Mouse (Mus musculus) MEL (cell line): ENCODE measurements around the gene Ktn1. TPM values are rescaled to one million over a fixed set of nuclear protein-coding genes. Genes with fewer than 3 reads are reported as not detected.

Source experiments
- DNase-seq: peaks from one replicate; pipeline ENCODE4 v3.0.0; 2011; ENCODE audit warnings: low read depth, low spot score
- H3K27ac ChIP-seq: 2 replicates; pipeline ENCODE4 v1.5.1; 2012; ENCODE audit warnings: low read depth, mild to moderate bottlenecking, control low read depth, low read length, moderate library complexity; ENCODE audit not compliant: control insufficient read depth
- H3K27me3 ChIP-seq, 2 experiments: fragments of 150-350 bp in 1 of 2; sonication (generic) in 1 of 2; 2 replicates each; pipeline ENCODE4 v1.6.1; 2012; ENCODE audit warnings: low read length in 2 of 2, mild to moderate bottlenecking in 2 of 2, improper control_type of control experiment in 1 of 2, moderate library complexity in 1 of 2; ENCODE audit not compliant: insufficient read depth in 2 of 2, control insufficient read depth in 1 of 2
- H3K36me3 ChIP-seq, 2 experiments: 2 replicates each; pipeline ENCODE4 v1.6.1; 2012 to 2014; ENCODE audit warnings: low read length in 2 of 2, improper control_type of control experiment in 1 of 2, inconsistent platforms in 1 of 2, mild to moderate bottlenecking in 1 of 2; ENCODE audit not compliant: insufficient read depth in 2 of 2, control insufficient read depth in 1 of 2
- H3K4me1 ChIP-seq, 2 experiments: fragments of 150-350 bp in 1 of 2; sonication (generic) in 1 of 2; 2 replicates each; pipeline ENCODE4 v1.6.1; 2012; ENCODE audit warnings: low read length in 2 of 2, improper control_type of control experiment in 1 of 2, mild to moderate bottlenecking in 1 of 2; ENCODE audit not compliant: insufficient read depth in 2 of 2, control insufficient read depth in 1 of 2
- H3K4me3 ChIP-seq, 2 experiments: fragments of 150-350 bp in 1 of 2; sonication (generic) in 1 of 2; 2 replicates each; pipeline ENCODE4 v1.5.1; 2012; ENCODE audit warnings: low read depth in 2 of 2, low read length in 2 of 2, mild to moderate bottlenecking in 2 of 2, moderate library complexity in 2 of 2, control low read depth in 1 of 2, improper control_type of control experiment in 1 of 2; ENCODE audit not compliant: control insufficient read depth in 1 of 2, insufficient read depth in 1 of 2
- H3K79me2 ChIP-seq: 2 replicates; pipeline ENCODE4 v1.6.1; 2012; ENCODE audit warnings: mild to moderate bottlenecking, low read length, moderate library complexity; ENCODE audit not compliant: control insufficient read depth, poor library complexity, insufficient read depth
- H3K9ac ChIP-seq: 2 replicates; pipeline ENCODE4 v1.6.1; 2012; ENCODE audit warnings: low read depth, mild to moderate bottlenecking, control low read depth, low read length, moderate library complexity; ENCODE audit not compliant: control insufficient read depth, poor library complexity, severe bottlenecking
- H3K9me3 ChIP-seq: fragments of 150-350 bp; sonication (generic); replicated peaks from 2 replicates; pipeline ENCODE4 v1.6.1; 2012; ENCODE audit warnings: mild to moderate bottlenecking, low read length, improper control_type of control experiment, moderate library complexity; ENCODE audit not compliant: insufficient read depth
- CHD2 ChIP-seq: IDR thresholded peaks from 2 replicates; pipeline ENCODE4 v1.6.1; 2011; ENCODE audit warnings: low read length, improper control_type of control experiment
- E2F4 ChIP-seq: IDR thresholded peaks from 2 replicates; pipeline ENCODE4 v1.6.1; 2011; ENCODE audit warnings: low read depth, low read length, improper control_type of control experiment, borderline replicate concordance
- MAFK ChIP-seq: IDR thresholded peaks from 2 replicates; pipeline ENCODE4 v1.6.1; 2011; ENCODE audit warnings: low read depth, mild to moderate bottlenecking, low read length, improper control_type of control experiment, borderline replicate concordance
- MYB ChIP-seq: IDR thresholded peaks from 2 replicates; pipeline ENCODE4 v1.6.1; 2011; ENCODE audit warnings: mild to moderate bottlenecking, low read depth, low read length, improper control_type of control experiment
- MYC ChIP-seq: IDR thresholded peaks from 2 replicates; pipeline ENCODE4 v1.6.1; 2011; ENCODE audit warnings: low read depth, mild to moderate bottlenecking, low read length, improper control_type of control experiment, moderate library complexity
- POLR2AphosphoS2 ChIP-seq: IDR thresholded peaks from 2 replicates; pipeline ENCODE4 v1.6.1; 2011; ENCODE audit warnings: low read length, improper control_type of control experiment
- RAD21 ChIP-seq: IDR thresholded peaks from 2 replicates; pipeline ENCODE4 v1.6.1; 2011; ENCODE audit warnings: mild to moderate bottlenecking, low read depth, low read length, improper control_type of control experiment
- SMC3 ChIP-seq: IDR thresholded peaks from 2 replicates; pipeline ENCODE4 v1.6.1; 2011; ENCODE audit warnings: low read depth, low read length, improper control_type of control experiment
- TBP ChIP-seq: IDR thresholded peaks from 2 replicates; pipeline ENCODE4 v1.8.0; 2011; ENCODE audit warnings: low read depth, low read length, improper control_type of control experiment
- TCF12 ChIP-seq: IDR thresholded peaks from 2 replicates; pipeline ENCODE4 v1.6.1; 2014; ENCODE audit warnings: low read depth, mild to moderate bottlenecking, inconsistent platforms, low read length, improper control_type of control experiment, moderate library complexity
- USF1 ChIP-seq: IDR thresholded peaks from 2 replicates; pipeline ENCODE4 v1.6.1; 2014; ENCODE audit warnings: low read depth, mild to moderate bottlenecking, inconsistent platforms, low read length, improper control_type of control experiment, moderate library complexity
- ZMIZ1 ChIP-seq: IDR thresholded peaks from 2 replicates; pipeline ENCODE4 v1.6.1; 2012; ENCODE audit warnings: low read depth, mild to moderate bottlenecking, inconsistent platforms, low read length, improper control_type of control experiment, moderate library complexity
- polyA plus RNA-seq, 2 experiments: library from polyadenylated mRNA; stranded (reverse) in 1 of 2; unstranded in 1 of 2; fragments of >175 nt in 1 of 2; fragments of >200 nt in 1 of 2; gene quantifications; 2 replicates each; pipeline versions ENCODE4 v1.2.1 to v1.2.4; 2012; ENCODE audit warnings: low replicate concordance in 2 of 2, low read depth in 1 of 2; ENCODE audit not compliant: insufficient read length in 2 of 2, insufficient read depth in 1 of 2, missing spikeins in 1 of 2
- total RNA-seq: library from RNA; depleted of rRNA; stranded (reverse); fragments of 300-350 nt; gene quantifications from 2 replicates; pipeline ENCODE4 v1.2.3, GENCODE M21; 2012

Ktn1 gene
- total and polyA plus RNA-seq, 3 experiments = 27.0 to 168 (median 40.3) TPM

- no peak for TF ChIP-seq CHD2
- no peak for TF ChIP-seq USF1
- TF ChIP-seq ZMIZ1 = no peak
- TF ChIP-seq MYC = no peak
- TF ChIP-seq E2F4 = no peak
- TF ChIP-seq RAD21 = no peak
- no peak for TF ChIP-seq TCF12
- TF ChIP-seq POLR2AphosphoS2 = no peak
- Histone ChIP-seq H3K27me3 (no peaks in the 10 kb centered on the region), H3K9ac (no peak overlapping the region), H3K27ac (no peak overlapping the region), H3K4me3 (no peak overlapping the region), H3K36me3 (peaks cover 0 to 16% of the 10 kb centered on the region in 2 experiments; a peak in 2 of 4 replicates), H3K4me1 (no peaks in the 10 kb centered on the region), H3K79me2 (no peaks in the 10 kb centered on the region), H3K9me3 (no peaks in the 10 kb centered on the region)
- no peak for DNase-seq
These were observed 69.8 kb downstream of the Ktn1 start for GRCm38 (mm10) chr14:47717916-47718606.

- Histone ChIP-seq H3K27ac (no peak overlapping the region), H3K36me3 (peaks cover 0 to 22% of the 10 kb centered on the region in 2 experiments; a peak in 2 of 4 replicates), H3K27me3 (no peaks in the 10 kb centered on the region), H3K4me1 (no peaks in the 10 kb centered on the region), H3K9me3 (no peaks in the 10 kb centered on the region), H3K9ac (no peak overlapping the region), H3K4me3 (no peak overlapping the region), H3K79me2 (no peaks in the 10 kb centered on the region)
- no peak for TF ChIP-seq SMC3
- TF ChIP-seq TBP = no peak
- TF ChIP-seq RAD21 = no peak
- no peak for TF ChIP-seq USF1
- TF ChIP-seq MYB = no peak
- no peak for DNase-seq
These were observed 71.8 kb downstream of the Ktn1 start for GRCm38 (mm10) chr14:47720023-47720422.

DNA sequence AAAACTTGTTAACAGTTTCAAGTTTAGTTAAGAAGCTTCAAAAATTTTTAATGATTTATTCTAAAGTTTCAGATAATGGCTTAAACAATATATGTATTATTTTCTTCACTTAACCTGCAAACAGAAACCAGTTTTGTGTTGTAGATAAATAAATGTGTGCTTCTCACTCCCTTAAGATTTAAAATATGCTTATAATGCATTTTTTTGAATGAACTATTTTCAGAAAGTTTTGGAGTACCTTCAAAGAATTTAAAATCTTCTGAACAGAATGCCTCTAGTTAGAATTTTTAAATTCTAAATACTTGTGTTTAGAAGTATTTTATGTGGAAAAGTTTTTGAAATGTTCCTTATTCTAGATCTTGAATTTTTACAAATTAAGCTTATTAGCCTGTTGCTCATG is 74.8 kb downstream of the Ktn1 start:
- H3K36me3 ChIP-seq = peaks cover 0 to 27% of the 10 kb centered on the region in 2 experiments; a peak in 2 of 4 replicates
- H3K4me1 ChIP-seq = no peaks in the 10 kb centered on the region
- TF ChIP-seq SMC3 = no peak
- peak; percentile 38; the same call in 1 of the 2 replicates for TF ChIP-seq MAFK

More for the DNA sequence above, 74.8 kb downstream of the Ktn1 start:
- H3K4me3 ChIP-seq = no peak overlapping the region
- no peaks in the 10 kb centered on the region for H3K79me2 ChIP-seq
- H3K27me3 ChIP-seq = no peaks in the 10 kb centered on the region
- no peak overlapping the region for H3K9ac ChIP-seq
- H3K27ac ChIP-seq = no peak overlapping the region
- DNase-seq = no peak
- H3K9me3 ChIP-seq = no peaks in the 10 kb centered on the region
